Mouse (Mus musculus) left cerebral cortex, adult 18-20 months (tissue): ENCODE results near the gene Drosha. TPM values are rescaled to one million over a fixed set of nuclear protein-coding genes. Genes with fewer than 3 reads are reported as not detected.
"Not testable (repeated sequence)": the region's sequence is repeated elsewhere in the genome, so short reads cannot be mapped to it uniquely, and the experiment has no call there.

Experiments used
- DNase-seq, 2 experiments: peaks; one replicate each; pipeline ENCODE4 v3.0.0; 2021 to 2022; ENCODE audit warnings: low spot score in 2 of 2, mixed read lengths in 1 of 2
- long read RNA-seq, 2 experiments: library from polyadenylated mRNA; stranded (forward); transcript quantifications; one replicate each; pipeline ENCODE4 v2.0.0; 2021
- total RNA-seq, 2 experiments: library from RNA; stranded (reverse); gene quantifications; 2 replicates each; pipeline ENCODE4 v1.2.3; 2021

The Drosha gene
- total RNA-seq, result 10 to 100 TPM; 87.5 to 90.5 TPM
- long read RNA-seq, experiment 1, full-length matches to known transcripts, result 44 of 105 reads
- long read RNA-seq, experiment 1, partial matches to known transcripts, result 41 of 105 reads
- long read RNA-seq, experiment 1, other reads (novel, unspliced or antisense), result 20 of 105 reads
- long read RNA-seq, experiment 2, full-length matches to known transcripts, result 15 of 46 reads
- long read RNA-seq, experiment 2, partial matches to known transcripts, result 22 of 46 reads
- long read RNA-seq, experiment 2, other reads (novel, unspliced or antisense), result 9 of 46 reads

DNA sequence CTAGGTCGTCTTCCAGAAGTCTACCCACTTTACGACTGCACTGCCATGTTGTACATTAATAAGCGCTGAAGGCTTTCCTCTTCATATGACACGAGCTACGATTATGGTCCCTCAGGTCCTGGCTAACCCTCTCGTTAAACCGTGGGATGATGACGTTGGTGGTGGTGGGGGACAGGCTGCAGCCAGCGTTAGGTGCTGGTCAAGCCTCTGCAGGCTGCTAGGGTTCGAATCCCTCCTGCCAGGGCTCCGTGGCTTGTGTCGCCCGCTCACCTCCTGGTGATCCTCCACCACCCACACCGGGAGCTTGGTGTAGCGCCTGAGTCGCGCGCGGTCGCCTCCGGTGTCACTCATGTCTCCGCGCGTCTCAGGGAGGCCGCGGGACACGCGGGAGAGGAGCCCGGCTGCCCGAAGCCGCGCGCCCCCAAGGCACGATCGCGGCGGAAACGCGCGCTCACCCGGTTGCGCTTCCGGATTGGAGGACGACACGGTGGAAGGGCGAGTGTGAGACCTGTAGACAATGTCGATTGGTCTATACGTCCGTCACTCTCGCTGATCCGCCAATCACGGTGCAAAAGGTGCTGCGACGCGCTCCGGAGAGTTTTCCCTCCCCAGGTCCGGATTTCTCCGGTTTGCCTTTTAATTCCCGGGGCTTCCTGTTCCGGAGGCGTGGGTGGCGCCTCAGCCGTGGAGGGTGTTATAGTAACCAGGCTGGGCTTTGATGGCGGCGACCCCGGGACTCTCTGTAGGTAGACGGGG lies at the start of gene Drosha, which contains the start of gene 6030458C11Rik:
Gene Drosha (plus strand): TSS at position 619 of the 756 bp plus-strand sequence.
Gene 6030458C11Rik (minus strand): TSS at position 453 of the 756 bp plus-strand sequence.
- peak; percentile 99 for DNase-seq

DNA sequence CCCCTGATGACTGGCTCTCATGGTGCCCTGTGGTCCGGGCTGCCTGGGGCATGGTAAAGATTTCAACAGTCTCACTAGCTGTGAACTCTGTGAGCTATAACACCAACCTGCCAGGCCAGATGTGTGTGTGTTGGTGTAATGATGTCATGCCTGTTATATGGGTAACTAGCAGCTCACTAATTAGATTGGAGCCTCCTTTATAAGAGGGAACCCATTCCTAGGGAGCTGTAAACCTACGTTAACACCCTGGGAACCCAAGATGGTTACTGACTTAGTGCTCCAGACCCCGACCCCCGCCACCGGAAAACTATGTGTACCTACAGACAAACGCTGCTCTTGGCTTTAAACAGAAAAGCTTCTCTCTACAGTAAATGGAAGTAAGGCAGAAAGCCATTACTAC lies 43.3 kb upstream of the Drosha start:
- DNase-seq, result no peak

DNA sequence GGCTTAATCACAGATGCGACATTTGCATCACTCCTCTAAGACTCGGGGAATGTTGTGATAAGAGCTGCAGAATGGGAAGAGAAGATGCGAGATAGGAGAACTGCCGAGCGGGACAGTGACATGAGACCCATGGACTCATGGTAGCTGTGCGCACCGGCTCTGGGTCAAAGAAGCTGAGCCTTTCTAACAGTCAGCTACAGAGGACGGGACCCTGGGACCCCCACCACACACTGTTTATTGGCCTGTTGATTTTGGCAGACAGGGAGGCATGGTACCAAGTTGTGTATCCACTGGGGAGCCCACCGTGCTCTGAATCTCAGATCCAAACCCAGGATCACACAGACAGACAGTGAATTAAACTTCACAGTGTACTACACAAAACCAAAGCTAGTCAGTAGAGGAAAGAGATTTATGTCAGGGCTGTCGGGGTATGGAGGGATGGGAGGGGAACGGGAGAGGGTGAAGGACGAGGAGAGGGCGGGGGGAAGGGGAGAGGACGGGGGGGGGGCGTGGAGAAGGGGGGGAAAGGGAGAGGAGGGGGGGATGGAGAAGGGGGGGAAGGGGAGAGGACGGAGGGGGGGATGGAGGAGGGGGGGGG lies 42.8 kb upstream of the Drosha start:
- DNase-seq, result no peak

DNA sequence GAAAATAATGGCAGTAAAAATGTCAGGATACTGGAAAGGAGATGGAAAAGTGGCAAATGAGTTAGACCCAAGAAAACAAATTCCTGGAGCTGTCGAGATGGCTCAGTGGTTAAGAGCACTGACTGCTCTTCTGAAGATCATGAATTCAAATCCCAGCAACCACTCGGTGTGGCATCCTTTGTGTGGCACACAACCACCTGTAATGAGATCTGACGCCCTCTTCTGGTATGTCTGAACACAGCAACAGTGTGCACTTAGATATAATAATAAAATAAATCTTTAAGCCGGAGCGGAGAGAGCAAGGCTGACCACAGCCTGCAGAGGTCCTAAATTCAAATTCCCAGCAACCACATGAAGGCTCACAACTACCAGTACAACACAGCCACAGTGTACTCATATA lies 36.1 kb upstream of the Drosha start:
- DNase-seq, result no peak

DNA sequence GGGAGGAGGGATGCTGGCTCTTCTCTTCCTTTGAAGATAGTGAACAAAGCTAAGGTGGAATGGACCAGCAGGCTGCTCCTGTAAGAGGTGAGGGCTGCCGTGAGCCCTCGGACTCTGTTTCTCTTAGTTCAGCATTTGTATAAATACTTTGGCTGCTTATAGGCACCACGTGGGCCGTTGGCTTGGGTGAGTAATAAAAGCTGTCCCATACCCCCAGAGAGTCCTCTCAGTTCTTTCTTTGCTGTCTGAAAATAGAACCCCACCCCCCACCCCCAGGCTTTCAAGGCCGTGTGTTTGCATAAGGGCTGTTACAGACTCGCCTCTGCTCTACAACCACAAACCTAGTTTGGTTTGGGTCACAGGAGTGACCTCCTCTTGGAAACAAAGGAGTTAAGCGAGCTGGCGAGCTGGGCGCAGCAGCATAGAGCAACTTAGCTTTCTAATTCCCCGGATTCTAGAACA lies 35.2 kb upstream of the Drosha start:
- peak in 1 of 2 experiments; percentile 13 for DNase-seq

DNA sequence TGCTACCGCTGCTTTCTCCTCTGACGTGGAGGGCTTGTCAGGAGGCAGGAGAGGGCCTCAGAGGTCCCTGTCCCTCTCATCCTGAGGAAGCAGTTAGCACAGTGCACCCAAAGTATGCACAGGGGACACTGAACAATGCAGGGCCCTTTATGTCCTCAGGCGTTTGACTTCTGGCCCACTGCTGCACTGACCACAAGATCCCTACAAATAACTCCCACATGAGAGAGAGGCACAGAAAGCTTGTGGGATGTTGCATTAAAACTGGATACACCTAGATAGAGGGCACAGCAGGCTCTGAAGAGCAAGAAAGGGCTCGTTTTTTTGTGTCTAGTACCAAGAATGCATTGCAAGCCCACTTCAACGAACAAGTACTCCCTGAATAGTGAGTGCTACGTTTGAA lies 30.3 kb upstream of the Drosha start:
- DNase-seq, result no peak

DNA sequence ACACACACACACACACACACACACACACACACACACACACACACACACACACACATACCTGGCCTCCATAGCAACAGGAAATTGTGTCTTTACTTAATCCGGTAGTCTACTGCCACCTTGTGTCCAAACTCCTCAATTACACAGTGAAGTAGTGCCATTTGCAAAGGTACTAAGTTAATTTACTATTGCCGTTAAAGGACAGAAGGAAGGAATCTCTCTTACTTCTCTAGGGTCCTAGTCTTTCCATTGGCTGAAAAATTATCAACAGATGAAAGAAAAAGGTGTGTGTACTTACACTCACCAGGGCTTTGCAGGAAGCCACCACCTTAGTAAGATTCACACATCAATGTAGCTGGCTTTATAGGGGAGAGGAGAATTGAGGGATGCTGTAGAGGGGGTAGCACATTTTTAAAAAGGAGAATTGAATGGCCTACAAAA lies 29.1 kb upstream of the Drosha start:
- peak; percentile 62 to 80 for DNase-seq

DNA sequence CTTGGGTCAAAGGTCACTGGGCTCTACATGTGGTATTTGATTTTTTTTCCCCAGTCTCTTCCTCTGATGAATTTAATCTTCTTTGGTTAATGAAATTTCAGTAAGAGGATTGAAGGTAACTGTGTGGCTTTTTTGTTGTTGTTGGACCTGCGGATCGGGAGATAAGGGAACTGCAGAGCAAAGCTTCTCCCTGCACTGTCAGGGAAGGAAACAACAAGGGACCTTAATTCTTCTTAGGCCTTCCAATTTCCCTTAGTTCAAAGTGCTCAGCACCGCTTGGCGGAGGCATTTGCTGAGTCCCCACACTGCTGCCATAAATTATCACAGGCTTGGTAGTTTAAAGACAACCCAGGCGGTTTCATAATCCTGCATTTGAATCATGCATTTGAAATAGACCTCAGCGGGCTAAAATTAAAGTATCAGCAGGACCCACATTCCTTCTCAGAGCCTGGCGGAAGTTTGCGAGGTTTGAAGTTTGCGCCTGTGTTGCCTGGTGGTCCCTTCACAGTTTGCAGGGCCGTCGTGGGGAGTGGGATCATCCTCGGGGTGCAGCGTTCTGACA lies 28.6 kb upstream of the Drosha start:
- DNase-seq, result peak; percentile 24 to 47

DNA sequence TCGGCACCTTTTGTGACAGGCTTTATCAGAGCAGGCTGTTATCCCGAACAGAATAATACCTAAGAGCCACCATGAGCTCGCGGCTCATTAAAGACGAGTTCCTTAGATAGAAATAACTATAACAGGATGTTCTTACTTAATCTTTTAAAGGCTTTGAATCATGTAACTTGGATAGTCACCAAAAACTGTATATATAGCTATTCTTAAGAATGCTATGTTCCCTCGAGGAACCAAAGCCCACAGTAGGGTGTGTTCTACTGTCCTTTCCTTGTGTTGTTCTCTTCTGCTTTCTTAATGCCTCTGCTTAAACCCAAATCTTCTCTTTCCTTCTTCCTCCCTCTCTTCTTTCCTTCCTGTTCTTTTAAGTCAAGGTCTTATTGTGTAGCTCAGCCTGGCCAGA lies 26.6 kb upstream of the Drosha start:
- DNase-seq, result no peak

DNA sequence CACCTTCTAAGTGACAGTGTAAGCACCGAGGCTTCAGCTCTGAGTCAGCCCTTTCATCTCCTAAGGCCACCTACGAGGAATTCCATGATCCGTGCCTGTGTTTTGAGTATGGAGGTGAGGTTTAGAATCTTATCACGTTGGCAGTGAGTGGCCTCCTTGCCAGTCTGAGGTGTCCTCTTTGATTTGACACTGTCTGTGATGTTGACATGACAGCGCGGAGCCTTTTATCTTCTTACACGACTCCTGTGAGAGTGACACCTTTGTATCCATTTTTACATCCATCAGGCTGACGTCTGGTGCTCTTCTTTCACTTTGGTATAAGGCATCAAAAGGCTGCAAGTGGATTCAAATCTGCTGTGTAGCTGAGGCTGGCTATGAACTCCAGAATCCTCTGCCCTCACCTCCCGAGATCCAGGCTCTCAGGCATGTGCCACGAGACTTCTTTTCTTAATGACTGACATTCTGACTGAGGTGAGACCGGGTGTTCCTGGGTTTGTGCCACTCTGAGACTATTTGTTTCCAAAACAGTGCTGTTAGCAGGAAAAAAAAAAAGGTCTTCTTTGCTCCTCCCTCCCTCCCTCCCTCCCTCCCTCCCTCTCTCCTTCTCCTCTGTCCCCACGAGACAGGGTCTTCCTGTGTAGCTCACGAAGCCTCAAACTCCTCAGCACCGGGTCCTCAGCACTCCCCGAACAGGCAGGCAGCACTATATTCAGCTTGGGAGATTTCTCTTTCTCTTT lies 24.0 kb upstream of the Drosha start:
- no peak for DNase-seq

DNA sequence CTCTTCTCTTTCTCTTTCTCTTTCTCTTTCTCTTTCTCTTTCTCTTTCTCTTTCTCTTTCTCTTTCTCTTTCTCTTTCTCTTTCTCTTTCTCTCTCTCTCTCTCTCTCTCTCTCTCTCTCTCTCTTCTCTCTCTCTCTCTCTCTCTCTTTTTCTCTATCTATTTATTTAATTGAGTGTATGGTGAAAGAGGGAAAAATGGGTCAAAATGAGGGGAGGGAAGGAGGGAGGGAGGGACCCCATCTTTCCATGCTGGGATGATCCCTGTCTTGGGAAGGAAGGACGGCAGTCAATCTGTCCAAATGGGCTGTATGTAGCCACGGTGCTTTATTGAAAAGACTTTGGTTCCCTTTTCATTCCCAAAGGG lies 23.5 kb upstream of the Drosha start:
- not testable (repeated sequence) for DNase-seq

DNA sequence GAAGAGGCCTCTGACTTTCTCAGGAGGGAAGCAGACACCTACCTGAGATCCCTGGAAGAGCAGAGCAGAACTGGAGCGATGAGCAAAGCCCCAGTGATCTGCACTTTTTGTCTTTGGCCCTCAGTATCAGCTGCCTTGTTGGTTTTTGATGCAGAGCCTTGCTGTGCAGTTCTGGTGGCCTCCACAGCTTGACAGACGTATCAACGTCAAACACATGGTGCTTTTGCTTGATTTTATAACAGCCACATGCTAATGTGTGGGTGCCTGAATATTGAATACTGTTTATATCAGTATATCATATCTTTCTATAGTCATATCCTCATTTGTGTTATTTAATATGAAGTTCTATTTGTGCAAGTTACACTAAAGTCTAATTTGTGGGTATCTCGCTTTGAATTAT lies 19.5 kb upstream of the Drosha start:
- no peak for DNase-seq

DNA sequence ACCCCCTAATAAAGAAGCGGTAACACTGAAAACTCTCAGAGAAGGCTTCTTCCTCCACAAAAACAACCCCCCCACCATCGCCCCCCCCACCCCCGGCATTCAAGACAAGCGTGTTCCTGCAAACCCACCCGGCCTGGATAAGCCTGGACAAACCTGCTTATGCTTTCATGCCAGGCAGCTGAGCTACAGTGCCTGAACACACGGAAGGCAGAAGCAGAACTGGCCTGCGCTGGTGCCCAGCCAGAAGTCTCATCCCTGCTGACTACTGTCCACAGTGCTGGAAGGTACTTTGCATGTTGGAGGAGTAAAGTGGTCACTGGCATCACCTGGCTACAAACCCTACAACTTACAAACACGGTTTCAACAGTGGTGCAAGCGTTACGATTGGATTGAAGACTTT lies 17.5 kb upstream of the Drosha start:
- no peak for DNase-seq

DNA sequence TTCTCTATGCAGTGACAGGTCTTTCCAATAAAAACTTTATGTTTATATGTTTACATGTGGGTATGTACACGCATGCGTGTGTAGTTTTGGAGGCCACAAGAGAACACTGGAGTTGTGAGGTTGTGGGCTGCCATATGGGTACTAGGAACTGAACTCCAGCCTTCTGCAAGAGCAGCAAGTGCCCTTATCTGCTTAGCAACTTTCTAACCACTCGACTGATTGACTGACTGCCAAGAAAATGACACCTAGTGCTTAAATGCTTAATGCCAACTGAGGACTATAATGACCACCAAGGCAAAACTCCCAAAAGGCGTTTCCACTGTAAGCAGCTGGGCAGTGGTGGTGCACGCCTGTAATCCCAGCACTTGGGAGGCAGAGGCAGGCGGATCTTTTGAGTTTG lies 15.3 kb upstream of the Drosha start:
- DNase-seq, result no peak

DNA sequence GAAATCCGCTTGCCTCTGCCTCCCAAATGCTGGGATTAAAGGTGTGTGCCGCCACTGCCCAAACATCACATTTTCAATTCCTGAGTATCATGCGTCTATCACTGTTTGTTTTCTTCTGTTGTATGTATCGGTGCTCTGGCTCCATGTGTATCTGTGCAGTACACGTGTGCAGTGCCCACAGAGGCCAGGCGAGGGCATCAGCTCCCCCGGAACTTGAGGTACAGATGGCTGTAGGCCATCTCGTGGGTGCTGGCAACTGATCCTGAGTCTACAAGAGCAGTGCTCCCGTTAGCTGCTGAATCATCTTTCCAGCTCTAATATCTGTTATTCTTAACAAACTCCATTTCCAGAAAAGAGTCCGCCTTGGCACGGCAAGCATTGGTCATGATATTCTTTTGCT lies 12.0 kb upstream of the Drosha start:
- DNase-seq, result no peak

DNA sequence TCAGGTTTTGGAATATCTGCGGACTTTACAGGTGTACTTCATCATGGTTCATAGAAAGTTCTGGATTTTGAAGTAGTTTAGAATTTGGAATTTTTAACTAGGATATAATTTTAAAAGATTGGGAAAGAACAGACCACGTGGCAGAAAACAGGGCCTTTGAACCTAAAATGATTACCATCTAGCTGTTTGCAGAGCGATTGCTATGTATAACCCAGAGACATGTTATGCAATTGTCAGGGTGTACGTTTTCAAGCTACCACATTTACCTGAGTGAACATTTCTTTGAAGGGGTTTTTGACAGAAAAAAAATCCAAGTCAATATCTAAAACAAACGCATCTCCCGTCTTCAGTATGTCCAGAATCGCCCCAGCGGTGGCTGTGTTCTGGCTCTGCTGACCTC lies 7.0 kb upstream of the Drosha start:
- DNase-seq, result no peak

DNA sequence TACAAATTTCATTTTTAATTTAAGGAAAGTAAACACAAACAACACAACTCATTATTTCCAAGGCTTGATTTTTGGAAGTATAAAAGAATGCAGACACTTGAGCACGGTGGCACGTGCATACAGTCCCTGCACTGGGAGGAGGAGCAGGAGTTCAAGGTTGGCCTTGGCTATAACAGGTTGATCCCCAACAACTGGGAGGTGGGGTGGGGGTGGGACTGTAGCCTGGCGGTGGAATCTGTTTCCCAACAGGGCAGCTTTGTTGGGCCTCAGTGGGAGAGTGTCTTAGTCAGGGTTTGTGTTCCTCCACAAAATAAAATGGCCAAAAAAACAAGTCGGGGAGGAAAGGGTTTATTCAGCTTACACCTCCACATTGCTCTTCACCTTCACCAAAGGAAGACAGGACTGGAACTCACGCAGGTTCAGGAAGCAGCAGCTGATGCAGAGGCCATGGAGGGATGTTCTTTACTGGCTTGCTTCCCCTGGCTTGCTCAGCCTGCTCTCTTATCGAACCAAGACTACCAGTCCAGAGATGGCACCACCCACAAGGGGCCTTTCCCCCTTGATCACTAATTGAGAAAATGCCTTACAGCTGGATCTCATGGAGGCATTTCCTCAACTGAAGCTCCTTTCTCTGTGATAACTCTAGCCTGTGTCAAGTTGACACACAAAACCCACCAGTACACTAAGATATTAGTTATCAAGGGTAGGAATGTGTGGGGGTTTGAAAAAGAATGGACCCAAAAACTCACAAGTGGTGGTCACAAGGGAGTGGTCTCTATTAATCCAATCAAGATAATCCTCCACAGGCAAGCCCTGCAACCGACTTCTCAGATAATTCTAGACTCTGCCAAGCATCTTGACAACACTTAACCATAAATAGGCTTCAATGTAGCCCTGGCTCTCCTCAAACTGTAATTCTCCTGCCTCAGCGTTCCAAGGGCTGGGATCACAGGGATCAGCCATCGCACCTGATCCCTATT lies 1.9 kb upstream of the Drosha start:
- no peak for DNase-seq

DNA sequence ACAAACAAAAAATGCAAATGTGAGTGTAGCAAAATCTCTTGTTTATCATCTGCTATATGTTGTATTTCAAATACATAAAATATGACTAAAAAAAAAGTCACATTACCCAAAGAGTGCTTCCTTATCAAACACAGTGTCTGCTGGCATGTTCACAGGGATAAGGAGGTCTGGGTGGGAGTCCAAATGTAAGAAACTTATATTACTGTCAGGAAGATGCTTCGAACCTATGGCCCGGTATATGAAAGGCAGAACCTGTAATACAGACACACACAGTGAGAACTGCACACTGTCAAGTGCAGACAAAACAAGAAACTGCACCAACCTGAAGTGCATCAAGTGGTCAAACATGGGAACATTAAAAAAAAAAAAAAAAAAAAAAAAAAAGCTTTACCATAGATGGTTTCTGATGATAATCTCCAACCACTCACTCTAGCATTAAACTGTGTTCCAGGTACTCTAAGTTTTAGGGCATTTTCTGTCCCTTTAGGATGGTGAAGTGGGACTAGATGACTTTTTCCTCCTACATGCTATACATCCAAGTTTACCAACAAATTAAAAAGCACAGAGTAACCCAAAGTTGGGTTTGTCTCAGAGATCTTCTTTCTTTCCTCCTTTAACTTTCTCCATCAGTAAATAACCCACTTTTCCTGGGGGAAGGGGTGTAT lies 1.0 kb upstream of the Drosha start:
- no peak for DNase-seq

DNA sequence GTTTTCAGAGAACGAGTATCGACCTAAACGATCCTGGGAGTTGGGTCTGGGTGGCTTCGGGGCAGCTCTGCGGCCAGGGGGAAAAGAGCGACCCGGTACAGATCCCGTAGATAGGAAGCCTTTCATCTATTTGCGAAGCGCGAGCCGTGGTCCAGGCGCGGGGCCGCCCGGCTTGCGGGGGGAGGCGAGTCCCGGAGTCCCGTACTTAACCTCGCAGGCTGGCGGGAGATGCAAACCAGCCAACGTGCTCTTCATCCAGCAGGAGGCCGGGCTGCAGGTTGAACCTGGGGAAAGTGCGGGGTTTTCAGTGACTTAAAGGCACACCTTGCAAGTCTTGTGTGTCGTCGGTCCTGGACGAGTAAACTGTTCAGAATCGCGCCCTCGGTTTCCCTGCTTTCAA lies 350 bp downstream of the Drosha start:
- DNase-seq, result peak in 1 of 2 experiments; percentile 24
